Mouse (Mus musculus) erythroblast, embryonic 14.5 days (primary cell): ENCODE measurements around the gene Alg9.

Experiments
- GATA1 ChIP-seq: IDR thresholded peaks from 2 replicates; pipeline ENCODE4 v1.6.1; 2012; ENCODE audit warnings: low read length, inconsistent platforms, mixed read lengths
- TAL1 ChIP-seq: IDR thresholded peaks from 3 replicates; pipeline ENCODE4 v1.6.1; 2012; ENCODE audit warnings: low read length, inconsistent platforms, mixed read lengths

DNA sequence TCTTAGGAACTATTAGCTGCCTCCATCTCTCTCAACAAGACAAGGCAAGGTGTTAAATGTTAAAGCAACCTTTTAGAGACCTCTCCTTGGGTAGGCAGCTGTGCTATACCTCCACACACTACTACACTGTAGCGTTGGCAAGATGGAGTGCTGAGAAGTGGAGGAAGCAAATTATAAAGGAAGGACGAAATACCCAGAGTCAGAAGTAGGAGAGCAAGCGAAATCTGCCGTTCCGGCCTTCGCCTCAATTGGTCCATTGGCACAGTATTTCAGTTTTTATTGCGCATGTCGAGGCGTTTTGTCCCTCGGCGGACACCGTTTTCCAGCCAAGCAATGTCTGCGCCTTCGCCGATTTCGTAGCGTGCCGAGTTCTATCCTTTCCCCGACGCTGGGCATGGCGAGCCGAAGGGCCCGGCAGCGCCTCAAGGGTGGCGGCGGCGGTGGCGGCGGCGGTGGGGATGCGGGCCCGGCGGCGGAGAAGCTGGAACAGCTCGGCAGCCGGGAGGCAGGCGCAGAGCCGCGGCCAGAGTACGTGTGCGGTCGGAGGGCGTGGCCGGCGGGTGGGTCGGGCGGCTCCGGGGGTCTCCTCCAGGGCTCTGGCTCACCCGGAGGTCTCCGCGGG lies at the start of gene Alg9, which contains the start of gene 1110032A03Rik:
- TF ChIP-seq TAL1 = no peak
- TF ChIP-seq GATA1 = no peak
